Mouse (Mus musculus): Measurements from ENCODE around the gene Lgr6.

DNA sequence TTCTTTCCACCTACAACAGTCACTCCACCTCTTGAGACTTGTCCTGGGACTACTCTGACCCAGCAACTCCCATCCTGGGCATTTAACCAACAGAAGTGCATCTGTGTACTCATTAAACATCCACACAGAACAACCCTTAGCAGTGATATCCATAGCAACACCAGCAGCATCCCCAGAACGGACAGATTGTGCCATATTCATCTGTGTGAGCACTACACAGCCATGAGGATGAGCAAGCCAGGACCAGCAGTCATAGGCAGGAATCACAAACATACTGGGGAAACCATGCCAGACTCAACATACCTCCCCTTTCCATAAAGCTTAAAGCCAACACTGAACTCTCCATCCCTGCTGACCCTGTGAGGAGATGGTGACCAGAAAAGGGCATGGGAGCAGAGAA is 17.7 kb downstream of the Lgr6 start:
- no peak for TF ChIP-seq CTCF (IDR thresholded peaks at IDR 0.05)
- TF ChIP-seq POLR2A (IDR thresholded peaks at IDR 0.05; ENCODE audit: insufficient read depth, low read depth, low read length), result no peak
- no peak for TF ChIP-seq EP300 (IDR thresholded peaks at IDR 0.05; ENCODE audit: insufficient read depth, low read depth, low read length)
